Mouse (Mus musculus) liver, postnatal 0 days (tissue): ENCODE results near the gene Lrrc26. TPM values are rescaled to one million over a fixed set of nuclear protein-coding genes. Genes with fewer than 3 reads are reported as not detected.

Experiments
- ATAC-seq: fragments of 200-750 bp; cut with Nextera tagmentation; 2 replicates; pipeline ENCODE4 v1.8.0; 2017; ENCODE audit warnings: mild to moderate bottlenecking, moderate library complexity
- DNase-seq: peaks from one replicate; pipeline ENCODE4 v3.0.0-alpha.2; 2016
- H3K27ac ChIP-seq: fragments of 300-500 bp; sonication (generic); 2 replicates; pipeline ENCODE4 v1.5.1; 2014; ENCODE audit warnings: antibody characterized with exemption, moderate library complexity, mild to moderate bottlenecking, low read depth
- H3K27me3 ChIP-seq: fragments of 300-500 bp; sonication (generic); 2 replicates; pipeline ENCODE4 v1.6.1; 2014; ENCODE audit warnings: low read length, control low read depth, mixed read lengths; ENCODE audit not compliant: insufficient read depth
- H3K36me3 ChIP-seq: fragments of 300-500 bp; sonication (generic); replicated peaks from 2 replicates; pipeline ENCODE4 v1.6.1; 2014; ENCODE audit warnings: mild to moderate bottlenecking, control low read depth, low read length, moderate library complexity, mixed read lengths; ENCODE audit not compliant: insufficient read depth
- H3K4me1 ChIP-seq: fragments of 300-500 bp; sonication (generic); 2 replicates; pipeline ENCODE4 v1.6.1; 2014; ENCODE audit warnings: antibody characterized with exemption, mild to moderate bottlenecking, control low read depth; ENCODE audit not compliant: insufficient read depth
- H3K4me2 ChIP-seq: fragments of 300-500 bp; sonication (generic); 2 replicates; pipeline ENCODE4 v1.6.1; 2014; ENCODE audit warnings: low read depth, mild to moderate bottlenecking, low read length, moderate library complexity, mixed read lengths
- H3K4me3 ChIP-seq: fragments of 300-500 bp; sonication (generic); 2 replicates; pipeline ENCODE4 v1.5.1; 2014; ENCODE audit warnings: low read depth, low read length
- H3K9ac ChIP-seq: fragments of 300-500 bp; sonication (generic); replicated peaks from 2 replicates; pipeline ENCODE4 v1.6.1; 2014; ENCODE audit warnings: mild to moderate bottlenecking, moderate library complexity
- H3K9me3 ChIP-seq: fragments of 300-500 bp; sonication (generic); 2 replicates; pipeline ENCODE4 v1.6.1; 2016; ENCODE audit warnings: mild to moderate bottlenecking, control low read depth, low read length, mixed read lengths
- CTCF ChIP-seq: sonication (generic); IDR thresholded peaks from 2 replicates; pipeline ENCODE4 v1.5.1; 2016; ENCODE audit warnings: antibody characterized with exemption, low read depth
- EP300 ChIP-seq: IDR thresholded peaks from 2 replicates; pipeline ENCODE4 v1.6.1; 2016; ENCODE audit warnings: antibody characterized with exemption, low read depth, mild to moderate bottlenecking
- WGBS: fragments of 180-500 bp; shearing (Covaris S2); extraction: QIAGEN DNeasy Blood & Tissue Kit; methylation state at CpG from one replicate; pipeline ENCODE4 v1.1.7; 2014; ENCODE audit not compliant: insufficient replicate concordance; 5-methylcytosine and 5-hydroxymethylcytosine counted together
- polyA plus RNA-seq: library from polyadenylated mRNA; unstranded; fragments of >200 nt; fragmentation: Nextera tagmentation; extraction: Ambion mirVana; gene quantifications from 2 replicates; pipeline ENCODE4 v1.2.1, GENCODE M21; 2015

The Lrrc26 gene
- polyA plus RNA-seq, 1 experiment from 2014 or later = not detected

- peaks cover 33% of the 10 kb centered on the region for H3K27me3 ChIP-seq
- no peaks in the 10 kb centered on the region for H3K36me3 ChIP-seq
- H3K27ac ChIP-seq = no peak overlapping the region
- H3K9me3 ChIP-seq = no peaks in the 10 kb centered on the region
- TF ChIP-seq CTCF = no peak
- no peak for TF ChIP-seq EP300
- DNase-seq (no peak), ATAC-seq (no peak)
- 0 out of 2 replicates have a peak, but pooled peaks cover 3% of the 10 kb centered on the region for H3K4me1 ChIP-seq
- WGBS = 6% methylated on average over 31 of the region's 31 CpGs
- H3K4me2 ChIP-seq = peak overlapping the region; percentile 45
- no peak overlapping the region for H3K9ac ChIP-seq
- H3K4me3 ChIP-seq = 0 out of 2 replicates have a peak overlapping the region, but pooled peaks have one; percentile 19
These were observed 28.6 kb downstream of the Lrrc26 start for GRCm38 (mm10) chr2:25318119-25318966.

- Histone ChIP-seq H3K4me1 (0 out of 2 replicates have a peak, but pooled peaks cover 3% of the 10 kb centered on the region), H3K27me3 (peaks cover 33% of the 10 kb centered on the region), H3K27ac (no peak within 1 kb of the TSS), H3K9ac (no peak within 1 kb of the TSS), H3K36me3 (no peaks in the 10 kb centered on the region), H3K4me2 (peak within 1 kb of the TSS; percentile 45), H3K9me3 (no peaks in the 10 kb centered on the region), H3K4me3 (0 out of 2 replicates have a peak within 1 kb of the TSS, but pooled peaks have one; percentile 19)
- ATAC-seq (no peak; the same call in 1 of the 2 replicates), DNase-seq (peak; percentile 77)
- TF ChIP-seq CTCF (no peak), EP300 (no peak)
- 10% methylated on average over 56 of the region's 58 CpGs for WGBS
These were observed 29.5 kb downstream of the Lrrc26 start, which contains the start of gene Grin1 for GRCm38 (mm10) chr2:25318971-25319773. Gene Grin1 (minus strand): TSS chr2:25319187.

GRCm38 (mm10) chr2:25320084-25320483, 30.4 kb downstream of the Lrrc26 start:
- Histone ChIP-seq H3K4me1 (0 out of 2 replicates have a peak, but pooled peaks cover 3% of the 10 kb centered on the region), H3K9ac (no peak overlapping the region), H3K4me2 (no peak overlapping the region), H3K27me3 (peaks cover 33% of the 10 kb centered on the region), H3K4me3 (no peak overlapping the region), H3K27ac (no peak overlapping the region), H3K9me3 (no peaks in the 10 kb centered on the region), H3K36me3 (no peaks in the 10 kb centered on the region)
- ATAC-seq (no peak), DNase-seq (no peak)
- 25% methylated on average over 2 of the region's 2 CpGs for WGBS
- no peak for TF ChIP-seq CTCF
- no peak for TF ChIP-seq EP300

- no peak for DNase-seq
- H3K9me3 ChIP-seq = no peaks in the 10 kb centered on the region
- 70% methylated on average over 2 of the region's 2 CpGs for WGBS
These were observed 36.3 kb downstream of the Lrrc26 start for GRCm38 (mm10) chr2:25326036-25326435.

GRCm38 (mm10) chr2:25328440-25328839, 38.7 kb downstream of the Lrrc26 start:
- Histone ChIP-seq H3K27ac (no peak overlapping the region), H3K4me1 (peaks cover 15% of the 10 kb centered on the region), H3K4me3 (no peak overlapping the region), H3K4me2 (no peak overlapping the region), H3K9me3 (no peaks in the 10 kb centered on the region), H3K36me3 (no peaks in the 10 kb centered on the region), H3K27me3 (no peaks in the 10 kb centered on the region), H3K9ac (no peak overlapping the region)
- WGBS = 34% methylated on average over 7 of the region's 7 CpGs
- no peak for ATAC-seq
- DNase-seq = peak; percentile 45
- peak; percentile 70 for TF ChIP-seq CTCF
- no peak for TF ChIP-seq EP300

More at GRCm38 (mm10) chr2:25326036-25326435, 36.3 kb downstream of the Lrrc26 start:
- Histone ChIP-seq H3K27me3 (no peaks in the 10 kb centered on the region), H3K27ac (no peak overlapping the region), H3K4me3 (no peak overlapping the region), H3K4me2 (no peak overlapping the region), H3K9ac (no peak overlapping the region), H3K36me3 (no peaks in the 10 kb centered on the region), H3K4me1 (no peaks in the 10 kb centered on the region)
- TF ChIP-seq EP300 (no peak), CTCF (no peak)
- ATAC-seq = no peak

GRCm38 (mm10) chr2:25331470-25331869, 41.8 kb downstream of the Lrrc26 start:
- Histone ChIP-seq H3K27me3 (no peaks in the 10 kb centered on the region), H3K4me1 (peaks cover 18% of the 10 kb centered on the region), H3K4me2 (peak overlapping the region; percentile 96), H3K4me3 (peak overlapping the region; percentile 80), H3K9ac (peak overlapping the region; percentile 86), H3K27ac (no peak overlapping the region), H3K36me3 (peaks cover 19% of the 10 kb centered on the region), H3K9me3 (no peaks in the 10 kb centered on the region)
- TF ChIP-seq CTCF = 0 out of 2 replicates have a peak, but pooled peaks have one; percentile 10
- no peak for TF ChIP-seq EP300
- DNase-seq = no peak
- ATAC-seq = no peak
- 53% methylated on average over 9 of the region's 9 CpGs for WGBS
